Mouse (Mus musculus): ENCODE measurements around the gene Cldn6.

Cldn6 gene

GRCm38 (mm10) chr17:23674271-23674952 lies 4.6 kb upstream of the Cldn6 start:
- DNase-seq (ENCODE audit: extremely low read depth, low read depth) = no peak

- DNase-seq (ENCODE audit: extremely low read depth, low read depth) = no peak
Measured at GRCm38 (mm10) chr17:23675127-23675526, 3.9 kb upstream of the Cldn6 start.

GRCm38 (mm10) chr17:23675564-23676281 lies 3.3 kb upstream of the Cldn6 start:
- DNase-seq (ENCODE audit: extremely low read depth, low read depth) = peak; percentile 77

- DNase-seq (ENCODE audit: extremely low read depth, low read depth) = no peak
Measured at GRCm38 (mm10) chr17:23676473-23677031, 2.5 kb upstream of the Cldn6 start.

- peak; percentile 71 for DNase-seq (ENCODE audit: extremely low read depth, low read depth)
Measured at GRCm38 (mm10) chr17:23677236-23677679, 1.8 kb upstream of the Cldn6 start, which contains the start of gene Tnfrsf12a. Tnfrsf12a (minus strand) TSS chr17:23677468.

- no peak for DNase-seq (ENCODE audit: extremely low read depth, low read depth)
Measured at GRCm38 (mm10) chr17:23680336-23680735, 1.3 kb downstream of the Cldn6 start.

GRCm38 (mm10) chr17:23681086-23681485 lies 2.0 kb downstream of the Cldn6 start:
- no peak for DNase-seq (ENCODE audit: extremely low read depth, low read depth)

GRCm38 (mm10) chr17:23682092-23682491 lies 3.0 kb downstream of the Cldn6 start:
- no peak for DNase-seq (ENCODE audit: extremely low read depth, low read depth)

- DNase-seq (ENCODE audit: extremely low read depth, low read depth) = no peak
Measured at GRCm38 (mm10) chr17:23682530-23682929, 3.5 kb downstream of the Cldn6 start.

GRCm38 (mm10) chr17:23683226-23683625 lies 4.2 kb downstream of the Cldn6 start:
- DNase-seq (ENCODE audit: extremely low read depth, low read depth) = no peak

GRCm38 (mm10) chr17:23683856-23684672 lies 5.0 kb downstream of the Cldn6 start, which contains the start of gene Cldn9:
Cldn9 (minus strand) TSS chr17:23684026.
- no peak for DNase-seq (ENCODE audit: extremely low read depth, low read depth)

- no peak for DNase-seq (ENCODE audit: extremely low read depth, low read depth)
Measured at GRCm38 (mm10) chr17:23694491-23694890, 15.4 kb downstream of the Cldn6 start.

- no peak for DNase-seq (ENCODE audit: extremely low read depth, low read depth)
Measured at GRCm38 (mm10) chr17:23695801-23696200, 16.8 kb downstream of the Cldn6 start.

GRCm38 (mm10) chr17:23699131-23700077 lies 20.4 kb downstream of the Cldn6 start:
- DNase-seq (ENCODE audit: extremely low read depth, low read depth) = no peak

GRCm38 (mm10) chr17:23700079-23700478 lies 21.0 kb downstream of the Cldn6 start:
- peak; percentile 82 for DNase-seq (ENCODE audit: extremely low read depth, low read depth)

- no peak for DNase-seq (ENCODE audit: extremely low read depth, low read depth)
Measured at GRCm38 (mm10) chr17:23703301-23703700, 24.3 kb downstream of the Cldn6 start.

GRCm38 (mm10) chr17:23704741-23705140 lies 25.7 kb downstream of the Cldn6 start:
- no peak for DNase-seq (ENCODE audit: extremely low read depth, low read depth)

GRCm38 (mm10) chr17:23705525-23706104 lies 26.6 kb downstream of the Cldn6 start:
- DNase-seq (ENCODE audit: extremely low read depth, low read depth) = no peak

GRCm38 (mm10) chr17:23706212-23706611 lies 27.2 kb downstream of the Cldn6 start:
- peak; percentile 35 for DNase-seq (ENCODE audit: extremely low read depth, low read depth)

- DNase-seq (ENCODE audit: extremely low read depth, low read depth) = no peak
Measured at GRCm38 (mm10) chr17:23717003-23717402, 38.0 kb downstream of the Cldn6 start.

Measured in MEL-GATA-1-ER (cell line).